Mouse (Mus musculus) hindbrain, postnatal 0 days (tissue): ENCODE measurements at regions not wholly inside any gene's neighbourhood (a gene's known extent, or its start where the extent isn't known, plus 50 kb on each side); places are given as distances from the start of the nearest gene placed in this dataset.

Experiments used
- ATAC-seq: fragments of 200-750 bp; cut with Nextera tagmentation; 2 replicates; pipeline ENCODE4 v1.8.0; 2017; ENCODE audit warnings: mild to moderate bottlenecking, moderate TSS enrichment, moderate library complexity
- DNase-seq: peaks from one replicate; pipeline ENCODE4 v3.0.0-alpha.2; 2015; ENCODE audit warnings: low spot score
- H3K27ac ChIP-seq: fragments of 300-500 bp; sonication (generic); 2 replicates; pipeline ENCODE4 v1.5.1; 2014; ENCODE audit warnings: mild to moderate bottlenecking
- H3K27me3 ChIP-seq: fragments of 300-500 bp; sonication (generic); 2 replicates; pipeline ENCODE4 v1.6.1; 2014; ENCODE audit warnings: low read length, mixed read lengths; ENCODE audit not compliant: insufficient read depth
- H3K36me3 ChIP-seq: fragments of 300-500 bp; sonication (generic); 2 replicates; pipeline ENCODE4 v1.6.1; 2014; ENCODE audit warnings: low read length, mixed read lengths; ENCODE audit not compliant: insufficient read depth
- H3K4me1 ChIP-seq: fragments of 300-500 bp; sonication (generic); 2 replicates; pipeline ENCODE4 v1.6.1; 2014; ENCODE audit warnings: antibody characterized with exemption, low read length, mixed read lengths; ENCODE audit not compliant: insufficient read depth
- H3K4me2 ChIP-seq: fragments of 300-500 bp; sonication (generic); 2 replicates; pipeline ENCODE4 v1.6.1; 2014; ENCODE audit warnings: low read depth, mild to moderate bottlenecking, low read length, moderate library complexity, mixed read lengths
- H3K4me3 ChIP-seq: fragments of 300-500 bp; sonication (generic); 2 replicates; pipeline ENCODE4 v1.5.1; 2014; ENCODE audit warnings: low read length
- H3K9ac ChIP-seq: fragments of 300-500 bp; sonication (generic); replicated peaks from 2 replicates; pipeline ENCODE4 v1.6.1; 2014; ENCODE audit warnings: mild to moderate bottlenecking, low read length, moderate library complexity, mixed read lengths
- H3K9me3 ChIP-seq: fragments of 300-500 bp; sonication (generic); 2 replicates; pipeline ENCODE4 v1.6.1; 2016; ENCODE audit warnings: low read length, mixed read lengths
- CTCF ChIP-seq: IDR thresholded peaks from 2 replicates; pipeline ENCODE4 v1.5.1; 2016; ENCODE audit warnings: antibody characterized with exemption, control low read depth, low read depth
- WGBS: fragments of 180-500 bp; shearing (Covaris S2); extraction: QIAGEN DNeasy Blood & Tissue Kit; methylation state at CpG from one replicate; pipeline ENCODE4 v1.1.7; 2014; 5-methylcytosine and 5-hydroxymethylcytosine counted together

DNA sequence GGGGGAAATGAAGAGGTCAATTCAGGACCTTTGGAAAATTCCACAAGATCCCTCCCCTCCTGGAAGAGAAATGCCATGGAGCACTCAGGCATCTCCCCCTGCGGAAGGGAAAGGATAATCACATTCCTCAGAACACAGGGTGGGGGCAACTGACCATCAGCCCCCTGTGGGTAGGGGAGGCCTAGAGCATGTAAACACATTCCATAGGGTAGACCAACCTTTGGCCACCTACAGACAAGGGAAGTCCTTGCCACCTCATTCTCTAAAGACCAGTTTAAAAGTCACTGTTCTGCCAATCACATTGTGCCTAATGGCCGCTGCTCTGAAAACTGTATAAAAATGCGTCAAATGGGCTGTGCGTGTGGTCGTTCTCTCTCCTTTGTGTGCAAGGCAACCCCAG lies 156.9 kb upstream of the Isx start:
- no peak for TF ChIP-seq CTCF
- Histone ChIP-seq H3K27me3 (no peaks in the 10 kb centered on the region), H3K4me2 (no peak overlapping the region), H3K27ac (no peak overlapping the region), H3K9ac (no peak overlapping the region), H3K36me3 (no peaks in the 10 kb centered on the region), H3K9me3 (no peaks in the 10 kb centered on the region), H3K4me3 (no peak overlapping the region), H3K4me1 (no peaks in the 10 kb centered on the region)
- ATAC-seq, result no peak
- no peak for DNase-seq
- 48% methylated on average over 5 of the region's 5 CpGs for WGBS

DNA sequence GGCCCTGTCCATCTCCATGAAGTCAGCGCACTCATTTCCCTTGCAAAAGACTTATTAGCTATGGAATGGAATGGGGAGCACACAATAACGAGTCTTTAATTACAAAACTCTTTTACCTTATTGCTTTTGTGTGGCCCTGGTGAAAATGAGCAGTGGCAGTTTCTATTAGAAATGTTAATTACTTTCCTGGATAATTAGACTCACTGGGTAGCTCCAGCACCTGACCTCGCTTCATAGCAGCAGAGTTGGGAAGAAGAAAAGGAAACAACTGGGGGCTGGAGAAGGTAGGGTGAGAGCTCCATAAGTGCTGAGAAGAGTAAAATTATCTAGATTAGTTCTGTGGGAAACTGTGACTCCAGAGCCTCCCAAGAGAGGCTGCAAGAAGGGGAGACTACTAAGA lies 108.2 kb upstream of the Isx start:
- H3K36me3 ChIP-seq, result no peaks in the 10 kb centered on the region
- H3K27me3 ChIP-seq, result no peaks in the 10 kb centered on the region
- no peak overlapping the region for H3K4me3 ChIP-seq
- ATAC-seq (peak; percentile 49; the same call in 1 of the 2 replicates), DNase-seq (peak; percentile 10)
- no peaks in the 10 kb centered on the region for H3K9me3 ChIP-seq
- 51% methylated on average over 3 of the region's 3 CpGs for WGBS
- H3K9ac ChIP-seq, result no peak overlapping the region
- no peak overlapping the region for H3K27ac ChIP-seq
- no peak overlapping the region for H3K4me2 ChIP-seq
- no peak for TF ChIP-seq CTCF
- H3K4me1 ChIP-seq, result no peaks in the 10 kb centered on the region

DNA sequence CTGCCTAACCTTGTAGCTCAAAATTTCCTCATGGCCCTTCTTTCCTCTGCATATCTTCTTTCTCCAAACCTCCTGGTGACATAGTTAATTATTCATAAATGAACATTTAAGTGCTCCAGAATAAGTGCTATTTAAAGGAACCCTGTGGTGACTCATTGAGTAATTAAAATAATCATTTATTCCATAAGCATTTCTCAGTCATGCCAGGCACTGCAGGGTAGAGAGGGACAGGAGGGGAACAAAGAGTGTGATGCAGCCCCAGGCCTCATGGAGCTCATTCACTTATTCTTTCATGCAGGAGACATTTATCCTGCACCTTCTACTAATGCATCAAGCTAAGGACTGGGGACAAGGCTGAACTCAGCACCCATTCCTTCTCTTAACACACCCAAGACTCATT lies 97.4 kb upstream of the Isx start:
- ATAC-seq (0 out of 2 replicates have a peak, but pooled peaks have one; percentile 49), DNase-seq (no peak)
- Histone ChIP-seq H3K4me1 (no peaks in the 10 kb centered on the region), H3K9ac (no peak overlapping the region), H3K9me3 (no peaks in the 10 kb centered on the region), H3K4me3 (no peak overlapping the region), H3K4me2 (no peak overlapping the region), H3K36me3 (no peaks in the 10 kb centered on the region), H3K27ac (no peak overlapping the region), H3K27me3 (no peaks in the 10 kb centered on the region)
- TF ChIP-seq CTCF, result no peak

DNA sequence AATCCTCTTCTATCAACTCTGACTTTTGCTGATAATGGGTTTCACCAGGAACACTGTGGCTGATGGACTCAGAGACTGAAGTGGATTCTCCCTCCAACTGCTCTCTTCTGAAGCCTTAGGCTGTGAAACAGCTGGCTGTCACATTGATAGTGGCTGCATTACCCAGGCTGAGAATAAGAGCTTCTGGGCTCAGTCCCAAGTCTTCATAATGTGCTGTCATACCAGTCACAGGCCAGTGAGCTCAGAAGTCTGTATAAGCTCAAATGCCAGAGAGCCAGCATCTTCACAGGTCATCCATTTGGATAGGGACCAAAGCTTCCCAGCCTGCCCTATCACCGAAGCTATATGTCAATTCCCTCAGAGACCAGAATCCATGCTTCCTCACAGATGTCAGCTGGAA lies 91.9 kb upstream of the Isx start:
- DNase-seq, result peak; percentile 39
- H3K4me3 ChIP-seq, result no peak overlapping the region
- peak; percentile 66 for ATAC-seq
- no peak overlapping the region for H3K27ac ChIP-seq
- no peaks in the 10 kb centered on the region for H3K27me3 ChIP-seq
- no peaks in the 10 kb centered on the region for H3K4me1 ChIP-seq
- 70% methylated on average over 1 of the region's 1 CpGs for WGBS
- H3K4me2 ChIP-seq, result no peak overlapping the region
- H3K36me3 ChIP-seq, result no peaks in the 10 kb centered on the region
- TF ChIP-seq CTCF, result no peak
- no peak overlapping the region for H3K9ac ChIP-seq
- H3K9me3 ChIP-seq, result no peaks in the 10 kb centered on the region

DNA sequence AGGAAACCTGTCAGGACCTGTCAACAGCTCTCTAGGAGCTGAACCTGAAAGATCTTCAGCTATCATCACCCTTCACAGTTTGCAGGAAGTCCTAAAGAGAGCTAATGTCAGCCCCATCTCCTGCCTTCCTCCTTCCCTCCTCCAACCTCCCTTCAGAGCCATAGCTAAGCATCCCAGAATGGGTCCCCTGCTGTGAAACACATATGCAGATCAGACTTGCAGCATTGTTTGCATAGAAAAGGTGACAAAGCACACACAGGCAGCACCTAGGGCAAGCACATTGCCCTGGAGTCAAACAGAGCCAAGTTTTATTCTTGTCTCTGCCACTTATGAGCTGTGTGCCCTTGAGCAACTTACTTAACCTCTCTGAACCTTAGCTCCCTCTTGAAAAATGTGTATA lies 64.3 kb upstream of the Isx start:
- H3K9ac ChIP-seq, result no peak overlapping the region
- no peaks in the 10 kb centered on the region for H3K36me3 ChIP-seq
- TF ChIP-seq CTCF, result no peak
- ATAC-seq, result no peak
- H3K4me3 ChIP-seq, result no peak overlapping the region
- H3K4me2 ChIP-seq, result no peak overlapping the region
- H3K4me1 ChIP-seq, result no peaks in the 10 kb centered on the region
- H3K27ac ChIP-seq, result no peak overlapping the region
- no peaks in the 10 kb centered on the region for H3K9me3 ChIP-seq
- DNase-seq, result no peak
- H3K27me3 ChIP-seq, result no peaks in the 10 kb centered on the region

DNA sequence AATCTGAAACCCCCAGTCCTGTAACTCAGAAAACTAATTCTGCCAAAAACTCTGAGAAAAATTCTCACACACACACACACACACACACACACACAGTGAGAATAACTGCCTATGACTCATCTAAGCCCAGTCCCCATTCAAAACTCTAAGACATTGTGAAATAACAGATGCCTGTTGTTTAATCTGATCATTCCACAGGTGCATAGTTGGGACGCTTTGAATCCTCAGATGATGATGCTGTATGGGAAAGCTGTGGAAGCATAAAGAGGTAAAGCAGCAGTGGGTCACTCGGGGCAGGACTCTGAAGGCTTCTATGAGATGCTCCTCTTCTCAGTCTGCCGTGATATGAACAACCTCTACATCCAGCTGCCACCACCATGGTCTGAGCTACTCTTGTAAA lies 62.9 kb upstream of the Isx start:
- H3K9ac ChIP-seq, result no peak overlapping the region
- no peaks in the 10 kb centered on the region for H3K27me3 ChIP-seq
- H3K4me2 ChIP-seq, result no peak overlapping the region
- no peak overlapping the region for H3K4me3 ChIP-seq
- H3K27ac ChIP-seq, result no peak overlapping the region
- no peaks in the 10 kb centered on the region for H3K4me1 ChIP-seq
- no peaks in the 10 kb centered on the region for H3K36me3 ChIP-seq
- ATAC-seq (no peak), DNase-seq (no peak)
- no peak for TF ChIP-seq CTCF
- WGBS, result 89% methylated on average over 3 of the region's 3 CpGs
- H3K9me3 ChIP-seq, result no peaks in the 10 kb centered on the region

DNA sequence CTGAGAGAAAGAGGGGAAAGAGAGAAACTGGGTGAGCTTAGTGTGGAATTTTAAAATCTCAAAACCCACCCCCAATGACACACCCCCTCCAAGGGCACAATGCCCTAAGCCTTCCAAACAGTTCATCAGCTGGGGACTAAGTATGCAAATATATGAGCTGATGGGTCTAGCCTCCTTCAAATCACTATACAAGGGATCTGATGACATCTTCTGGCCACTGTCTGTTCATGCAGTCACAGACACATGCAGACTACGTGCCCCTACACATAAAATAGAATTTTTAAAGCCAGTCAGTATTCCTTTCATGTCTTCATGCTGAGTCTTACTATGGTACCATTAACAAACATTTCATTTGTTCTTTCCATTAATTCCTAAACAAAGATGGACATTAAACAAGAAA lies 54.5 kb upstream of the Isx start:
- 55% methylated on average over 1 of the region's 1 CpGs for WGBS
- peak; percentile 27 for DNase-seq

More for the DNA sequence above, 54.5 kb upstream of the Isx start:
- H3K4me2 ChIP-seq, result no peak overlapping the region
- H3K36me3 ChIP-seq, result no peaks in the 10 kb centered on the region
- no peaks in the 10 kb centered on the region for H3K4me1 ChIP-seq
- peak; percentile 52 for TF ChIP-seq CTCF
- no peak overlapping the region for H3K9ac ChIP-seq
- no peak overlapping the region for H3K27ac ChIP-seq
- no peaks in the 10 kb centered on the region for H3K9me3 ChIP-seq
- H3K27me3 ChIP-seq, result no peaks in the 10 kb centered on the region
- no peak overlapping the region for H3K4me3 ChIP-seq
- ATAC-seq, result no peak
